Mouse (Mus musculus) kidney, adult 2 months (tissue): ENCODE results near the gene Spdef. TPM values are rescaled to one million over a fixed set of nuclear protein-coding genes. Genes with fewer than 3 reads are reported as not detected.

ENCODE experiments used
- DNase-seq: peaks from one replicate; pipeline ENCODE4 v3.0.0; 2021
- H3K27ac ChIP-seq: fragments of 200-500 bp; 2 replicates; pipeline ENCODE4 v1.5.1; 2012; ENCODE audit warnings: low read depth, low read length, control low read depth, inconsistent platforms; ENCODE audit not compliant: insufficient read depth
- H3K27me3 ChIP-seq: fragments of 200-500 bp; replicated peaks from 2 replicates; pipeline ENCODE4 v1.6.1; 2012; ENCODE audit warnings: mild to moderate bottlenecking, moderate library complexity, low read length, inconsistent platforms; ENCODE audit not compliant: control insufficient read depth, insufficient read depth
- H3K36me3 ChIP-seq: fragments of 200-500 bp; 2 replicates; pipeline ENCODE4 v1.6.1; 2012; ENCODE audit warnings: mild to moderate bottlenecking, moderate library complexity, low read length, inconsistent platforms; ENCODE audit not compliant: control insufficient read depth, insufficient read depth
- H3K4me1 ChIP-seq: fragments of 200-500 bp; 2 replicates; pipeline ENCODE4 v1.6.1; 2011; ENCODE audit warnings: low read length; ENCODE audit not compliant: control insufficient read depth, insufficient read depth
- H3K4me3 ChIP-seq: fragments of 200-500 bp; 2 replicates; pipeline ENCODE4 v1.5.1; 2011; ENCODE audit warnings: mild to moderate bottlenecking, low read depth, low read length, control low read depth; ENCODE audit not compliant: insufficient read depth
- CTCF ChIP-seq: fragments of 200-500 bp; conservative IDR thresholded peaks from 2 replicates; pipeline ENCODE4 v1.5.1; 2011; ENCODE audit warnings: low read depth, mild to moderate bottlenecking, control low read depth, low read length, moderate library complexity, mixed read lengths; ENCODE audit not compliant: insufficient read depth, insufficient read length
- POLR2A ChIP-seq: fragments of 200-500 bp; IDR thresholded peaks from one replicate; pipeline ENCODE4 v1.6.1; 2011; ENCODE audit warnings: low read depth, low read length, control low read depth
- WGBS: fragments of 180-500 bp; shearing (Covaris S2); methylation state at CpG from one replicate; pipeline ENCODE4 v1.1.7; 2018; 5-methylcytosine and 5-hydroxymethylcytosine counted together
- polyA plus RNA-seq: library from polyadenylated mRNA; depleted of rRNA; stranded (reverse); fragments of >200 nt; gene quantifications from 2 replicates; pipeline ENCODE4 v1.2.3, GENCODE M21; 2012; rRNA removed

Gene Spdef
- polyA plus RNA-seq, result 0.09 and 0.45 TPM in 2 replicates

- Histone ChIP-seq H3K27me3 (no peaks in the 10 kb centered on the region), H3K4me3 (no peak within 1 kb of the TSS), H3K27ac (no peak within 1 kb of the TSS), H3K4me1 (no peaks in the 10 kb centered on the region), H3K36me3 (no peaks in the 10 kb centered on the region)
- DNase-seq, result no peak
- 84% methylated on average over 10 of the region's 10 CpGs for WGBS
- TF ChIP-seq POLR2A (no peak), CTCF (no peak)
These were observed at the start of gene Spdef for GRCm38 (mm10) chr17:27728770-27729169. TSS of gene Spdef (minus strand) at chr17:27728955.

GRCm38 (mm10) chr17:27777823-27778222, 49.1 kb upstream of the Spdef start:
- no peaks in the 10 kb centered on the region for H3K27me3 ChIP-seq

GRCm38 (mm10) chr17:27774198-27774597, 45.4 kb upstream of the Spdef start:
- DNase-seq, result no peak
- 90% methylated on average over 3 of the region's 3 CpGs for WGBS
- TF ChIP-seq POLR2A, result no peak
- no peak for TF ChIP-seq CTCF
- Histone ChIP-seq H3K27ac (no peak overlapping the region), H3K36me3 (no peaks in the 10 kb centered on the region), H3K4me1 (no peaks in the 10 kb centered on the region), H3K4me3 (no peak overlapping the region), H3K27me3 (no peaks in the 10 kb centered on the region)

More at GRCm38 (mm10) chr17:27777823-27778222, 49.1 kb upstream of the Spdef start:
- no peak overlapping the region for H3K4me3 ChIP-seq
- no peak for DNase-seq
- no peak for TF ChIP-seq CTCF
- TF ChIP-seq POLR2A, result no peak
- H3K4me1 ChIP-seq, result no peaks in the 10 kb centered on the region
- H3K27ac ChIP-seq, result no peak overlapping the region
- H3K36me3 ChIP-seq, result no peaks in the 10 kb centered on the region; the same call in 1 of the 2 replicates
- 63% methylated on average over 6 of the region's 6 CpGs for whole genome bisulfite sequencing

- no peak overlapping the region for H3K4me3 ChIP-seq
- TF ChIP-seq CTCF (no peak), POLR2A (no peak)
- no peak for DNase-seq
- H3K27ac ChIP-seq, result no peak overlapping the region
- H3K27me3 ChIP-seq, result no peaks in the 10 kb centered on the region
- H3K4me1 ChIP-seq, result no peaks in the 10 kb centered on the region
- 88% methylated on average over 6 of the region's 6 CpGs for whole genome bisulfite sequencing
- H3K36me3 ChIP-seq, result no peaks in the 10 kb centered on the region
These were observed 42.9 kb upstream of the Spdef start for GRCm38 (mm10) chr17:27771616-27772015.

DNA sequence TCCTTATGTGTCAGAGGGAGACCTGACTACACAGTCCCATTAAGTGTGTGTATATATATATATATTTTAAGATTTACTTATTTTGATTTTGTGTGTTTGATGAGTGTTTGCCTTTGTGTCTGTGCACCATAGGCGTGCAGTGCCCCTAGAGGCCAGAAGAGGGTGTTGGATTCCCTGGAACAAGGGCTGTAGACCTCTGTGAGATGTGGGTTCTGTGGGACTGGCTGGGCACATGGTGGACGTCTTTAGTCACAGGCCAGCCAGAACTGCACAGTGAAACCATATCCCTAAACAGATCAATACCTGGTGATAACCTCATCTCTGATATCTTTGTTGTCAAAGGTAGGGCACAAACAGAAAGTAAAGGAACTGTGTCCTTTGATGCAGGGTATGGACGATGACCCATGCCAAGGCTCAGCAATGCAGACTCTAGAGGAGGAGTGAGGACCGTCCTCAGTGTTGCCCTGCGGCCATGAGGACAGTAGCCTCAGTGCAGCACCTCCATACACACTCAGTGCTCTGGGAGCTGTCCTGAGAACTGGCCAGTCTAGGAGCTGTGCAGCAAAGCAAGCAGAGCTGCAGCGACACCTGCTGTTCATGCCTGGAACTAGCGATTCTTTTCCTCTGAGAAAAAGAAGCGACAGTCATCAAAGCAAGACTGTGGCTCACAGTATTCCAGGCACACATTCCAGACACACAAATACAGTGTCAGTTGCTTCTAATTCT, 40.2 kb upstream of the Spdef start:
- peak; percentile 54 for DNase-seq
- Histone ChIP-seq H3K27ac (no peak overlapping the region), H3K4me3 (no peak overlapping the region), H3K4me1 (no peaks in the 10 kb centered on the region), H3K27me3 (no peaks in the 10 kb centered on the region), H3K36me3 (no peaks in the 10 kb centered on the region)
- peak; percentile 89 for TF ChIP-seq CTCF
- no peak for TF ChIP-seq POLR2A
- 78% methylated on average over 8 of the region's 8 CpGs for WGBS

GRCm38 (mm10) chr17:27767543-27767942, 38.8 kb upstream of the Spdef start:
- Histone ChIP-seq H3K4me1 (no peaks in the 10 kb centered on the region), H3K4me3 (no peak overlapping the region), H3K27ac (no peak overlapping the region), H3K36me3 (no peaks in the 10 kb centered on the region), H3K27me3 (no peaks in the 10 kb centered on the region)
- no peak for TF ChIP-seq CTCF
- TF ChIP-seq POLR2A, result no peak
- 85% methylated on average over 12 of the region's 12 CpGs for WGBS
- DNase-seq, result no peak

DNA sequence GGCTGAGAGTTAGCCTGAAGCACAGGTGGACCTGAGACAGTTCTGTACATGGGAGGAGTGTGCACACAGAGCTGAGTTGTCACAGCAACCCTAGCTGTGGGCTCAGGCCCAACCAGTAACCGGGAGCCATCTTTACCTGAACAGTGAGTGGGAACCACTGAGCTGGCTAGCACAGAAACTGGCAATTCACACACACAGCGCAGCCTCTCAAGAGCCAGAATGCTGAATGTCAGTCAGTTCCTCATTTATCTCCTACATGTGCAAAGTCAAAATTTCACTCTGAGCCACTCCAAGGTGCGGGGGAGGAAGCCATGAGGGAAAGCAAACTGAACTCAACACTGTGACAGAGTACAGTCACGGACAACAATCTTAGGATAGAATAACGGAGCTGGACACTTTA, 38.4 kb upstream of the Spdef start:
- no peak for TF ChIP-seq CTCF
- TF ChIP-seq POLR2A, result no peak
- 76% methylated on average over 5 of the region's 5 CpGs for WGBS
- no peak overlapping the region for H3K27ac ChIP-seq
- H3K4me1 ChIP-seq, result no peaks in the 10 kb centered on the region
- H3K4me3 ChIP-seq, result no peak overlapping the region
- no peak for DNase-seq
- no peaks in the 10 kb centered on the region for H3K36me3 ChIP-seq
- no peaks in the 10 kb centered on the region for H3K27me3 ChIP-seq
